Mouse (Mus musculus): ENCODE results near the gene Mars. TPM values are rescaled to one million over a fixed set of nuclear protein-coding genes. Genes with fewer than 3 reads are reported as not detected.

The Mars gene
- polyA plus RNA-seq, 1 experiment: 155 TPM

DNA sequence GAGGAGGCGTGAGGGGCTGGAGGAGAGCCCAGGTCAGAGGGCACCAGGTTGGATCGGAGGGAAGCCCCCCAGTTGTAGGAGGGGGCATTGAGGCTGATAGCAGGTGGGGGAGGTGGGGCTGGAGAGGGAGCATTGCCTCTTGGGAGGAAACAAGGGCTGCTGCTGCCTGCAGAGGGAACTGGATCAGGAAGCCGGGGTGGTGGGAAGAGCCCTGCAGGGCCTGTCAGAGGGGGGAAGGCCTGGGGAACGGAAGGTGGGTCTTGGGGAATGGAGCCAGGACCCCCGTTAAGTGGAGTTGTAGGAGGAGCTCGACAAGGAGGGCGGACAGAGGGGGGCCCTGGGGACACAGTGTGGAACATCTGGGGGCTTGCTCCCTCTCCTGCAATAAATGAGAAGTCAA lies 25.4 kb downstream of the Mars start:
- Histone ChIP-seq H3K4me3 (ENCODE audit: insufficient read depth, poor library complexity, severe bottlenecking) (no peak overlapping the region), H3K79me2 (ENCODE audit: control insufficient read depth, insufficient read depth) (peaks cover 34% of the 10 kb centered on the region), H3K27me3 (ENCODE audit: control insufficient read depth, insufficient read depth, insufficient read length) (no peaks in the 10 kb centered on the region), H3K79me3 (ENCODE audit: low read depth) (peaks cover 25% of the 10 kb centered on the region), H3K36me3 (ENCODE audit: control insufficient read depth, insufficient read depth) (peaks cover 47% of the 10 kb centered on the region), H3ac (ENCODE audit: control insufficient read depth, insufficient read length, low read depth) (no peak overlapping the region)
- TF ChIP-seq MYOD1 (IDR thresholded peaks at IDR 0.05; ENCODE audit: control insufficient read depth, insufficient read length, low read depth): no peak
- no peak for TF ChIP-seq USF1 (IDR thresholded peaks at IDR 0.05; ENCODE audit: low read depth)
- TF ChIP-seq FOSL1 (IDR thresholded peaks at IDR 0.05; ENCODE audit: insufficient read depth, low read length, poor library complexity, severe bottlenecking): no peak
- no peak for TF ChIP-seq CTCF (IDR thresholded peaks at IDR 0.05; ENCODE audit: control insufficient read depth, insufficient read depth, insufficient read length)
- TF ChIP-seq CEBPB (IDR thresholded peaks at IDR 0.05; ENCODE audit: low read depth): no peak
- no peak for TF ChIP-seq MYOG (IDR thresholded peaks at IDR 0.05; ENCODE audit: control insufficient read depth, extremely low read depth, insufficient read length)
- TF ChIP-seq MAX (IDR thresholded peaks at IDR 0.05): no peak

DNA sequence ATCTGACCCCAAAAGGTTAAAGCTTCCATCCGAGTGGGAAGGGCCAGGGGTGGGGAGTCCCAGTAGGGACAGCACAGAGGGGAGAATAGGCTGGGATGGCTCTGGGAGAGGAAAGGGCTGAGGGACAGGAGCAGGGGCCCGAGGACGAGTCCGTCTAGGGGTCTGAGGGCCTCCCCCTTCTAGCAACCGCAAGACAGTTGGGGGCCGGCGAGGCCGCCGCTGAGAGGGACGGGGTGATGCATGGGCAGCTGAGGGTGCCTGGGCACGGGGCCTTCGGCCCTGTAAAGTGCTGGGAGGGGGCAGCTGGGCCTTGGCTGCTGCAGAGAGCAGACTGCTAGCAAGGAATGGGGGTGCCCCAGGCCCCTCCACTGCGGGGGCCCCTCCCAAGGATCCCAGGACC lies 25.9 kb downstream of the Mars start:
- TF ChIP-seq USF1 (IDR thresholded peaks at IDR 0.05; ENCODE audit: low read depth): no peak
- Histone ChIP-seq H3K27me3 (ENCODE audit: control insufficient read depth, insufficient read depth, insufficient read length) (no peaks in the 10 kb centered on the region), H3K36me3 (ENCODE audit: control insufficient read depth, insufficient read depth) (peaks cover 52% of the 10 kb centered on the region), H3K4me3 (ENCODE audit: insufficient read depth, poor library complexity, severe bottlenecking) (no peak overlapping the region), H3K79me2 (ENCODE audit: control insufficient read depth, insufficient read depth) (peaks cover 30% of the 10 kb centered on the region), H3ac (ENCODE audit: control insufficient read depth, insufficient read length, low read depth) (no peak overlapping the region), H3K79me3 (ENCODE audit: low read depth) (peaks cover 22% of the 10 kb centered on the region)

DNA sequence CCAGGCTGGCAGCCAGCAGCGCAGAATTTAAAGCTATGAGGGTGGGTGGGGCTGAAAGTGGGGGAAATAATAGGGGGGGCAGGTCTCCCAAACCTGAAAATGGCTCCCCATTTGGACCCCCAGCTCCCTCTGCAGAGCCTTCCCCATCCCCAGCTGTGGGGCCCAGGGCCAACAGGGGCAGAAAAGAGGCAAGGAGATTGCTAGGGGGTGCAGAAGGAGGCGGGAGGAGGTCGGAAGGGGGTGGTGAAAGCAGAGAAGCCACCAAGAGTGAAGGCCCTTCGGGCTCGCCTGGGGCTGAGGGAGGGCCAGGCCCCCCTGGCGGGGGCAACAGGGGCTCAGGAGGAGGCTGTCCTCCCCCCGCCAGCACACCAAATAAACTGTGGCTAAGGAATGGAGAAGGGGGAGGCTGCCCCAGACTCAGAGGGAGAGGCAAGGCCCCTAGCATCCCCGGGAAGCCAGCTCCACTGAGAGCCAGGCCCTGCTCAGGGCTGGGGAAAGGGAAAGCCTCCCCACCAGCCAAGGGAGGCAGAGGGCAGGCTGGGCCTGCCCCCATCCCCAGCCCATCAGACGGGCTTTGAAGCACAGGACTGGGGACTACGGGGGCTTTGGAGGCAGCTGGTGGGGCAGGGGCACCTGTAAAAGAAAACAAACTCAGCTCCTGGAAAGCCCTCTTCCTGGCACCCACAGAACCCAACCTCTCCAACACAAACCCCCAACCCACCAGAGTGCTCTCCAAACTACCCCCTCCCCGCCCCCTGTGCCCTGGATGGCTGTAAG lies 26.7 kb downstream of the Mars start:
- H3ac ChIP-seq (ENCODE audit: control insufficient read depth, insufficient read length, low read depth): no peak overlapping the region
- no peak for TF ChIP-seq CTCF (IDR thresholded peaks at IDR 0.05; ENCODE audit: control insufficient read depth, insufficient read depth, insufficient read length)
- no peak for TF ChIP-seq USF1 (IDR thresholded peaks at IDR 0.05; ENCODE audit: low read depth)
- TF ChIP-seq CEBPB (IDR thresholded peaks at IDR 0.05; ENCODE audit: low read depth): no peak
- H3K36me3 ChIP-seq (ENCODE audit: control insufficient read depth, insufficient read depth): peaks cover 60% of the 10 kb centered on the region
- H3K4me3 ChIP-seq (ENCODE audit: insufficient read depth, poor library complexity, severe bottlenecking): no peak overlapping the region
- no peaks in the 10 kb centered on the region for H3K27me3 ChIP-seq (ENCODE audit: control insufficient read depth, insufficient read depth, insufficient read length)
- peaks cover 22% of the 10 kb centered on the region for H3K79me3 ChIP-seq (ENCODE audit: low read depth)
- H3K79me2 ChIP-seq (ENCODE audit: control insufficient read depth, insufficient read depth): peaks cover 30% of the 10 kb centered on the region

DNA sequence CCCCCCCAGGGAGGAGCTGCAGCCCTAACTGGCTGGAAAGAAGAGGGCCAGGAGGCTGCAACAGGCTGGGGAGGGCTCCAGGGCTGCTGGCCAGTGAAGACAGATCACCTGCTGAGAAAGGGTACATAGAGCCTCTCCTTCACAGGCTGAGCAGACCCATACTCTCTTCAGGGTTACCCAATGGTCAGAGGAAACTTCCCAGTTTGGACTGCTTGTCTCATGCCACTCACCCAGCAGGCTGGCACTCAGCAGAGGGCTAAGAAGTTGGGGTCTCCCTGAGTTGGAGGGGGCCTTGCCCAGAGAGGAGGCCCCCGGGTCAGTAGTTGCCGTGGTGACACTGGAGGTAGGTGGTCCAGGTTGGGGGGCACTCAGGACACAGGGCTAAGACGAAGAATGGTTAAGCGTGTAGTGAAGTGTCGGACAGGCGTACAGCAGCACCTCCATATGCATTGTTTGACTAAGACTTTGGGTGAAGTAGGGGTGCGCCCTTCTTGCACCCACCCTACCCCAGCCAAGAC lies 27.4 kb downstream of the Mars start:
- TF ChIP-seq MAX (IDR thresholded peaks at IDR 0.05): no peak
- no peak for TF ChIP-seq CEBPB (IDR thresholded peaks at IDR 0.05; ENCODE audit: low read depth)
- TF ChIP-seq USF1 (IDR thresholded peaks at IDR 0.05; ENCODE audit: low read depth): no peak
- TF ChIP-seq MYOG (IDR thresholded peaks at IDR 0.05; ENCODE audit: control insufficient read depth, extremely low read depth, insufficient read length): no peak
- no peak for TF ChIP-seq CTCF (IDR thresholded peaks at IDR 0.05; ENCODE audit: control insufficient read depth, insufficient read depth, insufficient read length)
- TF ChIP-seq MYOD1 (IDR thresholded peaks at IDR 0.05; ENCODE audit: control insufficient read depth, insufficient read length, low read depth): no peak
- TF ChIP-seq FOSL1 (IDR thresholded peaks at IDR 0.05; ENCODE audit: insufficient read depth, low read length, poor library complexity, severe bottlenecking): no peak
- peaks cover 22% of the 10 kb centered on the region for H3K79me3 ChIP-seq (ENCODE audit: low read depth)
- H3K36me3 ChIP-seq (ENCODE audit: control insufficient read depth, insufficient read depth): peaks cover 66% of the 10 kb centered on the region
- H3K79me2 ChIP-seq (ENCODE audit: control insufficient read depth, insufficient read depth): peaks cover 30% of the 10 kb centered on the region
- H3K27me3 ChIP-seq (ENCODE audit: control insufficient read depth, insufficient read depth, insufficient read length): no peaks in the 10 kb centered on the region
- no peak overlapping the region for H3K4me3 ChIP-seq (ENCODE audit: insufficient read depth, poor library complexity, severe bottlenecking)
- no peak overlapping the region for H3ac ChIP-seq (ENCODE audit: control insufficient read depth, insufficient read length, low read depth)

DNA sequence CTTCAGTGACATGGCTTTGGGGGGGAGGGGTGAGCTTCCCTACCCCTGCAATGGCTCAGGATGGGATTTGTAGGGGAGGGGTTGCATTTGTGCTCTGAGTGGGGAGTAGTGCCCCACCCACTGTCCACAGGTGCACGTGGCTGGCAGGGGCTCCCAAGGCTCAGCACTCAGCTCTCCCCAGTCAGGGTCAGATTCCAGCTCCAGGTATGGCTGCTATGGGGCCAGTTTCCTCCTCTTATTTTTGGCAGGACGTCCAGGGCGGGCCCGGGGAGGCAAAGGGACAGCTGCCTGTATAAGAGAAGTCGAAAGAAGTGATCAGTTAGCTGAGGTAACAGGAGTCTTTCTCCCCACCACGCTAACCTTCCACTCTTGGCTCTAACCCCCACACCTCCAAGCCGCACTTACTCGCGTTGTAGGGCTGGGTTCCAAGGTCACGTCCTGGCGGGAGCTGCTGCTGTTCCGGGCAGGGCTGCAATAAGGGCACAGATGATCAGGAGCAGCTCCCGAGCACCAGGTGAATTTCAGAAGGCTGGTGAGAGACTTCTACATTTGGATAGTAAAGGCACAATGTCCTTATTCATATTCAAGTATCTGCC lies 28.9 kb downstream of the Mars start:
- Histone ChIP-seq H3K79me3 (ENCODE audit: low read depth) (peaks cover 15% of the 10 kb centered on the region), H3K36me3 (ENCODE audit: control insufficient read depth, insufficient read depth) (peaks cover 80% of the 10 kb centered on the region), H3ac (ENCODE audit: control insufficient read depth, insufficient read length, low read depth) (no peak overlapping the region), H3K79me2 (ENCODE audit: control insufficient read depth, insufficient read depth) (peaks cover 21% of the 10 kb centered on the region), H3K4me3 (ENCODE audit: insufficient read depth, poor library complexity, severe bottlenecking) (no peak overlapping the region), H3K27me3 (ENCODE audit: control insufficient read depth, insufficient read depth, insufficient read length) (no peaks in the 10 kb centered on the region)
- TF ChIP-seq MYOD1 (IDR thresholded peaks at IDR 0.05; ENCODE audit: control insufficient read depth, insufficient read length, low read depth) (no peak), MYOG (IDR thresholded peaks at IDR 0.05; ENCODE audit: control insufficient read depth, extremely low read depth, insufficient read length) (no peak)

DNA sequence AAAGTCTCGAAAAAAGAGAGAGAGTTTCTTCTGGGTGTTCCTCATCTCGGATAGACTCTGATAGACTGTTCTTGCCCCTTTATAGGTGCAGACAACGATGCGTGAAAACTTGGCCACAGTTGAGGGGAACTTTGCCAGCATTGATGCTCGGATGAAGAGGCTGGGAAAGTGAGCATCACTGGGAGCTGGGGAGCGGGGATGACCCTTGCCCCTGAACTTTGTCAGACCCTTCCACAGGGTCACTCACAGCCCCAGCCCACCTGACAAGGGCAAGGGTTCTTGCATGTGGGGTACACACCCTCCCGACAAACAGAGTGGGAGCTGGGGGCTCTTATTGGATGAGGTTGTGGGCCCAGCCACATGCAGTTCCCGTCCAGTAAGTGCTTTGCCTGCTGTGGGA lies 30.3 kb downstream of the Mars start:
- no peaks in the 10 kb centered on the region for H3K27me3 ChIP-seq (ENCODE audit: control insufficient read depth, insufficient read depth, insufficient read length)
- TF ChIP-seq CEBPB (IDR thresholded peaks at IDR 0.05; ENCODE audit: low read depth) (no peak), MYOG (IDR thresholded peaks at IDR 0.05; ENCODE audit: control insufficient read depth, extremely low read depth, insufficient read length) (no peak), MAX (IDR thresholded peaks at IDR 0.05) (no peak), MYOD1 (IDR thresholded peaks at IDR 0.05; ENCODE audit: control insufficient read depth, insufficient read length, low read depth) (no peak), CTCF (IDR thresholded peaks at IDR 0.05; ENCODE audit: control insufficient read depth, insufficient read depth, insufficient read length) (no peak), FOSL1 (IDR thresholded peaks at IDR 0.05; ENCODE audit: insufficient read depth, low read length, poor library complexity, severe bottlenecking) (no peak), USF1 (IDR thresholded peaks at IDR 0.05; ENCODE audit: low read depth) (no peak)
- H3K79me3 ChIP-seq (ENCODE audit: low read depth): peaks cover 1% of the 10 kb centered on the region
- H3ac ChIP-seq (ENCODE audit: control insufficient read depth, insufficient read length, low read depth): no peak overlapping the region
- peaks cover 7% of the 10 kb centered on the region for H3K79me2 ChIP-seq (ENCODE audit: control insufficient read depth, insufficient read depth)
- peaks cover 91% of the 10 kb centered on the region for H3K36me3 ChIP-seq (ENCODE audit: control insufficient read depth, insufficient read depth)
- H3K4me3 ChIP-seq (ENCODE audit: insufficient read depth, poor library complexity, severe bottlenecking): no peak overlapping the region

Data from C2C12 (cell line).